Mouse (Mus musculus): ENCODE measurements at regions not wholly inside any gene's neighbourhood (a gene's known extent, or its start where the extent isn't known, plus 50 kb on each side); places are given as distances from the start of the nearest gene placed in this dataset.
"Not testable (repeated sequence)": the region's sequence is repeated elsewhere in the genome, so short reads cannot be mapped to it uniquely, and the experiment has no call there.

- not testable (repeated sequence) for ATAC-seq (ENCODE audit: low FRiP score, low read depth); H3K36me3 ChIP-seq
These were observed 910.6 kb downstream of the Abca13 start for GRCm38 (mm10) chr11:10102314-10102713.

GRCm38 (mm10) chr11:10105077-10105476 lies 913.3 kb downstream of the Abca13 start:
- WGBS = 93% methylated on average over 2 of the region's 2 CpGs
- H3K27me3 ChIP-seq = no peaks in the 10 kb centered on the region
- H3K9me3 ChIP-seq = no peaks in the 10 kb centered on the region
- H3K27ac ChIP-seq (replicated peaks) = no peak overlapping the region
- H3K4me1 ChIP-seq (replicated peaks) = no peaks in the 10 kb centered on the region
- no peak for ATAC-seq (ENCODE audit: low FRiP score, low read depth)
- H3K9ac ChIP-seq = no peak overlapping the region
- no peaks in the 10 kb centered on the region for H3K36me3 ChIP-seq
- no peak overlapping the region for H3K4me3 ChIP-seq
- H3K4me2 ChIP-seq = no peak overlapping the region

More at GRCm38 (mm10) chr11:10102314-10102713, 910.6 kb downstream of the Abca13 start:
- not testable (repeated sequence) for H3K4me1 ChIP-seq (replicated peaks); H3K27ac ChIP-seq (replicated peaks); H3K9me3 ChIP-seq; H3K27me3 ChIP-seq; H3K4me2 ChIP-seq; H3K9ac ChIP-seq; H3K4me3 ChIP-seq
- 86% methylated on average over 8 of the region's 8 CpGs for WGBS

- no peak for ATAC-seq (ENCODE audit: low FRiP score, low read depth)
- Histone ChIP-seq H3K9ac (no peak overlapping the region), H3K9me3 (no peaks in the 10 kb centered on the region), H3K27me3 (no peaks in the 10 kb centered on the region), H3K4me3 (no peak overlapping the region), H3K27ac (replicated peaks) (no peak overlapping the region), H3K36me3 (no peaks in the 10 kb centered on the region), H3K4me2 (no peak overlapping the region), H3K4me1 (replicated peaks) (no peaks in the 10 kb centered on the region)
These were observed 950.4 kb downstream of the Abca13 start for GRCm38 (mm10) chr11:10142161-10142560.

- no peak overlapping the region for H3K9ac ChIP-seq
- H3K4me1 ChIP-seq (replicated peaks) = no peaks in the 10 kb centered on the region
- no peak overlapping the region for H3K27ac ChIP-seq (replicated peaks)
- no peak overlapping the region for H3K4me3 ChIP-seq
- 77% methylated on average over 1 of the region's 1 CpGs for WGBS
- no peaks in the 10 kb centered on the region for H3K27me3 ChIP-seq
- H3K36me3 ChIP-seq = no peaks in the 10 kb centered on the region
- no peak overlapping the region for H3K4me2 ChIP-seq
- no peaks in the 10 kb centered on the region for H3K9me3 ChIP-seq
- ATAC-seq (ENCODE audit: low FRiP score, low read depth) = no peak
These were observed 957.4 kb downstream of the Abca13 start for GRCm38 (mm10) chr11:10149160-10149559.

GRCm38 (mm10) chr11:10153836-10154235 lies 960.2 kb upstream of the Vwc2 start:
- no peak overlapping the region for H3K4me2 ChIP-seq
- no peak overlapping the region for H3K9ac ChIP-seq
- no peak overlapping the region for H3K27ac ChIP-seq (replicated peaks)
- H3K36me3 ChIP-seq = no peaks in the 10 kb centered on the region
- no peak overlapping the region for H3K4me3 ChIP-seq
- no peaks in the 10 kb centered on the region for H3K27me3 ChIP-seq
- H3K4me1 ChIP-seq (replicated peaks) = no peaks in the 10 kb centered on the region
- no peak for ATAC-seq (ENCODE audit: low FRiP score, low read depth)
- no peaks in the 10 kb centered on the region for H3K9me3 ChIP-seq

- Histone ChIP-seq H3K27me3 (no peaks in the 10 kb centered on the region), H3K27ac (replicated peaks) (no peak overlapping the region), H3K4me1 (replicated peaks) (no peaks in the 10 kb centered on the region), H3K9me3 (no peaks in the 10 kb centered on the region), H3K4me2 (no peak overlapping the region), H3K36me3 (no peaks in the 10 kb centered on the region), H3K9ac (no peak overlapping the region), H3K4me3 (no peak overlapping the region)
- no peak for ATAC-seq (ENCODE audit: low FRiP score, low read depth)
- 57% methylated on average over 3 of the region's 3 CpGs for WGBS
These were observed 920.3 kb upstream of the Vwc2 start for GRCm38 (mm10) chr11:10193738-10194137.

- Histone ChIP-seq H3K36me3 (no peaks in the 10 kb centered on the region), H3K4me1 (replicated peaks) (no peaks in the 10 kb centered on the region), H3K4me2 (no peak overlapping the region), H3K27me3 (no peaks in the 10 kb centered on the region), H3K9me3 (no peaks in the 10 kb centered on the region), H3K27ac (replicated peaks) (no peak overlapping the region), H3K9ac (no peak overlapping the region), H3K4me3 (no peak overlapping the region)
- WGBS = 85% methylated on average over 2 of the region's 2 CpGs
- ATAC-seq (ENCODE audit: low FRiP score, low read depth) = no peak
These were observed 919.2 kb upstream of the Vwc2 start for GRCm38 (mm10) chr11:10194774-10195173.

GRCm38 (mm10) chr11:10201021-10201420 lies 913.0 kb upstream of the Vwc2 start:
- Histone ChIP-seq H3K4me3 (no peak overlapping the region), H3K36me3 (no peaks in the 10 kb centered on the region), H3K4me2 (no peak overlapping the region), H3K27ac (replicated peaks) (no peak overlapping the region), H3K9me3 (no peaks in the 10 kb centered on the region), H3K4me1 (replicated peaks) (no peaks in the 10 kb centered on the region), H3K27me3 (no peaks in the 10 kb centered on the region), H3K9ac (no peak overlapping the region)
- ATAC-seq (ENCODE audit: low FRiP score, low read depth) = no peak
- 83% methylated on average over 7 of the region's 7 CpGs for WGBS

GRCm38 (mm10) chr11:10205257-10205656 lies 908.8 kb upstream of the Vwc2 start:
- H3K4me1 ChIP-seq (replicated peaks) = no peaks in the 10 kb centered on the region
- H3K36me3 ChIP-seq = no peaks in the 10 kb centered on the region
- H3K4me2 ChIP-seq = no peak overlapping the region
- no peak overlapping the region for H3K9ac ChIP-seq
- H3K27me3 ChIP-seq = no peaks in the 10 kb centered on the region
- WGBS = 74% methylated on average over 3 of the region's 3 CpGs
- no peak overlapping the region for H3K27ac ChIP-seq (replicated peaks)
- H3K4me3 ChIP-seq = no peak overlapping the region
- no peaks in the 10 kb centered on the region for H3K9me3 ChIP-seq
- ATAC-seq (ENCODE audit: low FRiP score, low read depth) = no peak

Measured in hindbrain, embryonic 15.5 days (tissue).